Mouse (Mus musculus) limb, embryonic 11.5 days (tissue): Measurements from ENCODE around the gene Ppp2r5a. TPM values are rescaled to one million over a fixed set of nuclear protein-coding genes. Genes with fewer than 3 reads are reported as not detected.

ENCODE experiments used
- ATAC-seq: fragments of 200-750 bp; cut with Nextera tagmentation; 2 replicates; pipeline ENCODE4 v1.8.0; 2017; ENCODE audit warnings: low read depth; ENCODE audit not compliant: insufficient number of reproducible peaks, low FRiP score, low TSS enrichment
- DNase-seq: peaks from one replicate; pipeline ENCODE4 v3.0.0-alpha.2; 2015; ENCODE audit warnings: low spot score
- H3K27ac ChIP-seq: fragments of 300-500 bp; sonication (generic); replicated peaks from 2 replicates; pipeline ENCODE4 v1.5.1; 2014; ENCODE audit warnings: low read depth, mild to moderate bottlenecking, low read length
- H3K27me3 ChIP-seq: fragments of 300-500 bp; sonication (generic); 2 replicates; pipeline ENCODE4 v1.6.1; 2014; ENCODE audit warnings: mild to moderate bottlenecking, low read length, mixed read lengths; ENCODE audit not compliant: control insufficient read depth, insufficient read depth
- H3K36me3 ChIP-seq: fragments of 300-500 bp; sonication (generic); 2 replicates; pipeline ENCODE4 v1.6.1; 2014; ENCODE audit warnings: mild to moderate bottlenecking, low read length, moderate library complexity, mixed read lengths; ENCODE audit not compliant: control insufficient read depth, insufficient read depth
- H3K4me1 ChIP-seq: fragments of 300-500 bp; sonication (generic); 2 replicates; pipeline ENCODE4 v1.6.1; 2014; ENCODE audit warnings: low read length, mixed read lengths; ENCODE audit not compliant: control insufficient read depth, insufficient read depth
- H3K4me2 ChIP-seq: fragments of 300-500 bp; sonication (generic); 2 replicates; pipeline ENCODE4 v1.6.1; 2014; ENCODE audit warnings: low read depth, mild to moderate bottlenecking, moderate library complexity; ENCODE audit not compliant: severe bottlenecking
- H3K4me3 ChIP-seq: fragments of 300-500 bp; sonication (generic); 2 replicates; pipeline ENCODE4 v1.5.1; 2014; ENCODE audit warnings: low read depth, low read length
- H3K9ac ChIP-seq: fragments of 300-500 bp; sonication (generic); 2 replicates; pipeline ENCODE4 v1.6.1; 2014; ENCODE audit warnings: mild to moderate bottlenecking, low read length
- H3K9me3 ChIP-seq: fragments of 300-500 bp; sonication (generic); 2 replicates; pipeline ENCODE4 v1.6.1; 2016; ENCODE audit warnings: low read length; ENCODE audit not compliant: control insufficient read depth
- WGBS: fragments of 180-500 bp; shearing (Covaris S2); extraction: QIAGEN DNeasy Blood & Tissue Kit; methylation state at CpG from one replicate; pipeline ENCODE4 v1.1.7; 2014; 5-methylcytosine and 5-hydroxymethylcytosine counted together
- polyA plus RNA-seq: library from polyadenylated mRNA; unstranded; fragments of >200 nt; fragmentation: Nextera tagmentation; extraction: Ambion mirVana; gene quantifications from 2 replicates; pipeline ENCODE4 v1.2.1, GENCODE M21; 2014

Ppp2r5a gene
- polyA plus RNA-seq, 1 experiment from 2014 or later = 17.0 TPM

DNA sequence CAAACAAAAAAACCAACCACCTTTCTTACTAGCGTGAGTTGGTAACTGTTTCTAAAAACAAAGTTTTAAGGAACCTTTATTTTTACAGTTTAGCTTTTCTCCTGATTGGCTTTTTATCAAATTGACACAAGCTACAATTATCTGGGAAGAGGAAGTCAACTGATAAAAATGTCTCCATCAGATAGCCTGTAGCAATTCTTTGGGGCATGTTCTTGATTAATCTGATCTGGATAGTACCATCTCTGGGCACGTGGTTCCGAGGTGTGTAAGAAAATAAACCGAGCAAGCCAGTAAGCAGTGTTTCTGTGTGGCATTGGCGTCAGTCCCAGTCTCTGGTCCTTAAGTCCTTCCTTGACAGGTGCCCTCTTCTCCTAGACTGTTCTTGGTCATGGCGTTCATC, 40.7 kb downstream of the Ppp2r5a start:
- no peaks in the 10 kb centered on the region for H3K27me3 ChIP-seq
- ATAC-seq = no peak
- WGBS = 90% methylated on average over 6 of the region's 6 CpGs

DNA sequence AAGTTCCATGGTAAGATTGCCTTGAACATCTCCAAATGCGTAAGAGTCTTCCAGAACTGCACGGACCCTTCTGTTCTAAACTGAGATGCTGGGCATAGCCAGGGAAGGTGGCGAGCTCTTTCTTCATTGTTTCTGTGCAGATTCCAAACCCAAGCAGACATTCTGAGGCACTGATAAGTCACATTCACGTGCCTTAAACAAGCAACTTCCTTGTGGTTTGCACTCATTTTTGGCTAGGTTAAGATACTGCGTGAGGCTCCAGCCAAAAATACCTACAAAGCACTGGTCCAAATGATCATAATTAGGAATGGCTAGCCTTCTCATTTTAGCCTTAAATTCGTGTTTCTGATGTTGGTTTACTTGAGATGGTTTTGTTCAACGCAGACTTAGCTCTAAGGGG, 43.6 kb downstream of the Ppp2r5a start:
- Histone ChIP-seq H3K4me1 (peaks cover 3% of the 10 kb centered on the region; the same call in 1 of the 2 replicates), H3K27ac (no peak overlapping the region), H3K4me3 (no peak overlapping the region), H3K36me3 (peaks cover 6% of the 10 kb centered on the region), H3K4me2 (no peak overlapping the region), H3K27me3 (no peaks in the 10 kb centered on the region), H3K9ac (no peak overlapping the region), H3K9me3 (no peaks in the 10 kb centered on the region)
- DNase-seq (no peak), ATAC-seq (no peak)
- WGBS = 92% methylated on average over 7 of the region's 7 CpGs

More for the DNA sequence above, 40.7 kb downstream of the Ppp2r5a start:
- Histone ChIP-seq H3K9ac (no peak overlapping the region), H3K4me1 (no peaks in the 10 kb centered on the region), H3K4me2 (no peak overlapping the region), H3K27ac (no peak overlapping the region), H3K36me3 (no peaks in the 10 kb centered on the region), H3K4me3 (no peak overlapping the region), H3K9me3 (no peaks in the 10 kb centered on the region)
- DNase-seq = no peak

DNA sequence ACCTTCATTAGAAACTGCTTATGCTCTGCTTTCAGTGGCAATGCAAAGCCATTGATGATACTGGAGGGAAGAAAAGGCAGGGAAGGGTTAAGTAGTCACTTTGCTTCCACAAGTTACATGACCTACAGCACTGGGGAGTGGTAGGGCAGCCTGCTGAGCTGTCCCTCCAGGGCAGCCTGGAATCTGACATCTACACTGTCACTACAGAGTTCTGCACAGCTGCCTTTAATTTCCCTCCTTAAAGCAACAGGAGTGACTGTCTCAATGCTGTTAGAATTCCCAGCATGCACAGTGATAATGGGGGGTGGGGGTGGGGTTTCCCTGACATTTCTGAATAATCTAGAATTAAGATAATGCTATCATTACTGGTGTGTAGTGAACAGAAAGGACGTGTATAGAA, 46.1 kb downstream of the Ppp2r5a start:
- Histone ChIP-seq H3K4me2 (no peak overlapping the region), H3K4me1 (peaks cover 3% of the 10 kb centered on the region; the same call in 1 of the 2 replicates), H3K9me3 (no peaks in the 10 kb centered on the region), H3K27ac (no peak overlapping the region), H3K27me3 (no peaks in the 10 kb centered on the region), H3K36me3 (peaks cover 6% of the 10 kb centered on the region), H3K9ac (no peak overlapping the region), H3K4me3 (no peak overlapping the region)
- no peak for DNase-seq
- WGBS = 61% methylated on average over 1 of the region's 1 CpGs
- no peak for ATAC-seq

DNA sequence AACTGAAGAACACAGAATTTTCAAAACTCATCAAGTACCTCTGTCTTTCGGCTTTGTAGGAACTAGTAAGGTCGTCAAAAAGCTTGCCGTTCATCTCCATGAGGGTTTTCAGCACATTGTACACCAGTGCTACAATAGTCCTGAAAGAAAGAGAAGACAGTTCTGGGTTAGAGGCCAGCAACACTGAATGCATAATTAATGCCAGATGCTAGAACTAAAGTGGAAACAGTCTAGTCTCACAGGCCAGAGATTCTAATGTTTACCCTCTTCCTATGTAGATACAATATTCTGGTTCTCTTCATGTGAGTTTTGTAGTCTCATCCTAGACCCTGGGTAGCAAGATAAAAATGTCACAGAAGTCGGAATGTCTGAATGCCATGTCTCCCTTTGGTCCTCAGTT, 49.2 kb downstream of the Ppp2r5a start:
- ATAC-seq (no peak), DNase-seq (no peak)
- H3K9ac ChIP-seq = no peak overlapping the region
- H3K4me3 ChIP-seq = no peak overlapping the region
- peaks cover 11% of the 10 kb centered on the region for H3K36me3 ChIP-seq
- no peak overlapping the region for H3K27ac ChIP-seq
- no peak overlapping the region for H3K4me2 ChIP-seq
- no peaks in the 10 kb centered on the region for H3K9me3 ChIP-seq
- no peaks in the 10 kb centered on the region for H3K27me3 ChIP-seq
- H3K4me1 ChIP-seq = peaks cover 3% of the 10 kb centered on the region; the same call in 1 of the 2 replicates
- 47% methylated on average over 4 of the region's 4 CpGs for WGBS

DNA sequence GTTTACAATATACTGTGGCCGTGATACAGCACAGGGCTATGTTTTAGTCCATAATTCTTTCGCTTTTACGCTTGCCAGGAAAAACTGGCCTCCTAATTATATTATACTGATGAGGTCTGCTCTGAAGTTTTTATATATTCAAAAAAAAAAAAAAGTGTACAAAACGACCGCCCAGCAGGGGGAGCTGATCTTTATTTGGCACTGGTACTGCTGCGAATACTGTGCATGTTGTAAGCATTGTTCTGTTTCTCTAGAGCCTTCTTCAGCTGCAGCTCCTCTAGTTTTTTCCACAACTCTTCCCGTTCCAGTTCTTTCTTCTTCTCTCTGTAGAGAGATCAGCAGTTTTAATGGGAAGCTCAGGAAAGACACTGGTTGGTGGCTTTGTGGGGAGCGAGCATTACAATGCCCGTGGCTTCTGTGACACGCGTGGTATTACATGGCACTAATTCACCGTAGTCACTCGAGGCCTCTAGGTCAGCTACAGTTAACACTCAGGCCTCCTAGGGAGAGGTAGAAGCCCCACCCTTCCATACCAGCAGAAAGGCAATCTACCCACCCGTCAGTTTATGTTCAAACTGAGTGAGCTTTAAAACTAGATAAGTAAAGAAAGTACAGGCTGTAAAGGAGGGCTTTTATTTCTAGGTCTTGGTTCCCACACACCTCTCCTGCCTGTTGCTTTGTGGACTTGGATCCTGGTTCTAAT, 50.1 kb downstream of the Ppp2r5a start:
- peaks cover 3% of the 10 kb centered on the region; the same call in 1 of the 2 replicates for H3K4me1 ChIP-seq
- 60% methylated on average over 14 of the region's 14 CpGs for WGBS
- H3K4me2 ChIP-seq = no peak overlapping the region
- H3K9me3 ChIP-seq = no peaks in the 10 kb centered on the region
- peaks cover 14% of the 10 kb centered on the region for H3K36me3 ChIP-seq
- no peak for ATAC-seq
- no peaks in the 10 kb centered on the region for H3K27me3 ChIP-seq
- DNase-seq = peak; percentile 73
- H3K9ac ChIP-seq = no peak overlapping the region
- H3K4me3 ChIP-seq = no peak overlapping the region
- H3K27ac ChIP-seq = no peak overlapping the region

DNA sequence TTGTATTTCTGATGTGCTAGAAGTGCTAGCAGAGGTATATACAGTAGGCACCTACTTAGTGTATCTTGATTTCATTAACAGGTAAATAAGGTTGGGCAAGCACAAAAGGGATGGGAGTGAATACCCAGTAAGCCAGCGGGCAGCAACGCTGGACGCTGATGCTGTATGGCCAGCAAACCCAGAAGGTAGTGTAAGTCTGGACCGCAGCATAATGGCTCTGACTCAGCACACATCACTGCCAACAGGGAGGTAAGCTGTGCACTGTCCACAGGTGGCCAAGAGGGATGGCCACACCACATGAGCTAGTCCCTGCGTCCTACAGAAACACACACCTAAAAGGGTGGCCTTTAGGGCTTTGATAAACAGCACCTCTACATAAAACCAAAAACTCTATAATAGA, 52.7 kb downstream of the Ppp2r5a start:
- DNase-seq (no peak), ATAC-seq (no peak)
- H3K4me1 ChIP-seq = no peaks in the 10 kb centered on the region
- no peaks in the 10 kb centered on the region for H3K9me3 ChIP-seq
- 97% methylated on average over 5 of the region's 5 CpGs for WGBS
- H3K36me3 ChIP-seq = peaks cover 12% of the 10 kb centered on the region
- no peak overlapping the region for H3K4me2 ChIP-seq
- no peak overlapping the region for H3K4me3 ChIP-seq
- H3K27ac ChIP-seq = no peak overlapping the region
- no peak overlapping the region for H3K9ac ChIP-seq
- no peaks in the 10 kb centered on the region for H3K27me3 ChIP-seq

DNA sequence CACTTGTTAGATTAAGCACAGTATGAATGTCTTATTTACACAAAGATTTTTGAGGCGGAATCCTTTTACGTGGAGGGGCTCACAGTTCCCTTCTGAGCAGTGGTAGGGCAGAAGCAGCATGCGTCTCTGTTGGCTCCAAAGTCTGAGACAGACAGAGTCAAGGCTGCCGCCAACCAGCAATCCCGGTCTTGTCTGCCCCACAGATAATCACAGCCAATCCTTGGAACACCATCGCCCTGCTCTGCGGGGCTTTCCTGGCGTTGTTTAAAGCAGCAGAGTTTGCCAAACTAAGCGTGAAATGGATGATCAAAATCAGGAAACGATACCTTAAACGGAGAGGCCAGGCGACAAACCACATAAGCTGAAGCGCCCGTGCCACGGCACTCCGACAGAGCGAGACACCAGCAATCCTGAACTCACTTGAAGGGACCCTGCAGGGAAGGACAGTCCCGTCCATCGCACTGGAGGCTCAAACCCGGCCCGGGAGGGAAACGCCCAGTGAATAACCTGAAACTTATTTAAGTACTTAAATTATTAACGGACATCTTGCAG, 53.5 kb downstream of the Ppp2r5a start:
- Histone ChIP-seq H3K27me3 (no peaks in the 10 kb centered on the region), H3K27ac (no peak overlapping the region), H3K4me2 (no peak overlapping the region), H3K9me3 (no peaks in the 10 kb centered on the region), H3K4me1 (no peaks in the 10 kb centered on the region), H3K4me3 (no peak overlapping the region), H3K36me3 (peaks cover 12% of the 10 kb centered on the region), H3K9ac (no peak overlapping the region)
- ATAC-seq = no peak
- WGBS = 90% methylated on average over 23 of the region's 23 CpGs
- DNase-seq = no peak

DNA sequence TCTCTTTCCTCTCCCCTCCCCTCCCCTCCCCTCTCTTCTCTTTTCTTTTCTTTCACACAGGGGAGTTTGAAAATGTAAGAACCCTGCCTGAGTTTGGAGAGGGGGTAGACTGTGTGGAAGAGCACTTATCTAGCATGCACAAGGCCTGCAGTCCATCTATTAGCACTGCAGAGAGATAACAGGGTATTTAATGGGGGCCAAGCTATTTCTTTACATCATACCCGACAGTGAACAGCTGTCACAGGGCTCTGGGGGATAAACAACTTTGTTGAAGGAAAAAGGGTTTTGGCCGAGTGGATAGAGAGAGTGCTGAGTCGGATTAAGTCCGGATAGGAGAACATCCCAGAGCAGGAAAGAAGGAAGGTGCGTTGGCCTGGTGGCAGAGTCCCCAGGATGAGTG, 54.1 kb downstream of the Ppp2r5a start:
- 66% methylated on average over 5 of the region's 5 CpGs for WGBS
- H3K4me1 ChIP-seq = no peaks in the 10 kb centered on the region
- no peak overlapping the region for H3K4me2 ChIP-seq
- no peak overlapping the region for H3K27ac ChIP-seq
- no peak overlapping the region for H3K9ac ChIP-seq
- H3K36me3 ChIP-seq = peaks cover 12% of the 10 kb centered on the region
- DNase-seq = no peak
- no peaks in the 10 kb centered on the region for H3K9me3 ChIP-seq
- ATAC-seq = no peak
- no peaks in the 10 kb centered on the region for H3K27me3 ChIP-seq
- H3K4me3 ChIP-seq = no peak overlapping the region
